Mouse (Mus musculus) bone marrow, adult 2 months (tissue): Measurements from ENCODE around the gene Vmn1r54.

Experiments
- CTCF ChIP-seq: fragments of 200-500 bp; IDR thresholded peaks from 2 replicates; pipeline ENCODE4 v1.5.1; 2011; ENCODE audit warnings: low read length, control low read depth; ENCODE audit not compliant: control insufficient read depth, insufficient read depth
- POLR2A ChIP-seq: fragments of 200-500 bp; IDR thresholded peaks from 2 replicates; pipeline ENCODE4 v1.6.1; 2011; ENCODE audit warnings: low read depth, mild to moderate bottlenecking, control low read depth, low read length, borderline replicate concordance; ENCODE audit not compliant: control insufficient read depth

DNA sequence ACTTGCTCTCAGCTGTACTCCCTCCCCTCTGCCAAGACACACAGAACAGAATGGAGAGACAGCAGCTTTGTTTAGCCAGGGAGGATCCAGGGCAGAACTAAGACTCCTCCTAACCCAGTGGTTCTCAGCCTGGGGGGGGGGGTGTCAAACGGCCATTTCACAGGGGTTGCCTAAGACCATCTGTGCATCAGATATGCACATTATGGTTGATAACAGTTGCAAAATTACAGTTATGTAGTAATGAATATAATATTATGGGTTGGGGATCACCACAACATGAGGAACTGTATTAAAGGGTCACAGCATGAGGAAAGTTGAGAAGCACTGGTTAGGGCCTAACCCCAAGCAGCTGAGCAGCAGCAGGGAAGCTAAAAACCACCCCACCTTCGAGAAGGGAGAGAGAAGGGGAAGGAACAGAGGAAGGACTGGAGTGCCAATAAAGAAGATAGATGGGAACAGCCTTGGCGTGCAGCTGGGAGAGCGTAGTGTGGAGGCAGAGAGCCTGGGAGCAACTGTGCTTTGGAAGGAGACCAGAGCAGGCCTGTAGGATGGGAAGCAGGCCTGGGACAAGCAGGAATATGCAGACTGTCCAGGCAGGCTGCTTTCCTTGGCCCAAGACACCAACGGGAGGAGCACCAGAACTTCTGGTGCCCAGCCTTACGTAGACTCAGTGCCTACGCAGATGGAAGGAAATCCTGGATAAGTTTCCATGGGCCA lies 73.5 kb downstream of the Vmn1r54 start:
- TF ChIP-seq POLR2A (no peak), CTCF (no peak)
